Mouse (Mus musculus): Measurements from ENCODE around the gene Hmgb1.

- TF ChIP-seq SRF (IDR thresholded peaks at IDR 0.05; ENCODE audit: control insufficient read depth, insufficient read length, low read depth) (no peak), MYOD1 (IDR thresholded peaks at IDR 0.05; ENCODE audit: control insufficient read depth in 1 of 3, insufficient read length in 2 of 3, low read depth in 2 of 3) (peak in 2 of 3 experiments; percentile 44 to 59), POLR2A (IDR thresholded peaks at IDR 0.05; ENCODE audit: insufficient read length, low read depth) (no peak), E2F4 (IDR thresholded peaks at IDR 0.05; ENCODE audit: insufficient read depth) (no peak)
Measured at GRCm38 (mm10) chr5:149119341-149119881, 64.9 kb downstream of the Hmgb1 start.
